Mouse (Mus musculus): Measurements from ENCODE around the gene Ggt1.
A peak's percentile ranks its signal among the peaks of the same experiment; 100 is the strongest.

The Ggt1 gene

GRCm38 (mm10) chr10:75635019-75635692, 73.8 kb downstream of the Ggt1 start:
- DNase-seq: no peak

GRCm38 (mm10) chr10:75635693-75636055, 74.3 kb downstream of the Ggt1 start:
- DNase-seq: peak; percentile 86

All from thymus, postnatal 25 days (tissue).